Mouse (Mus musculus) natural killer cell, adult 2 months (primary cell): ENCODE results near the gene Gm17428.
"Not testable (repeated sequence)": the region's sequence is repeated elsewhere in the genome, so short reads cannot be mapped to it uniquely, and the experiment has no call there.

Experiments
- DNase-seq, 2 experiments: peaks; one replicate each; pipeline ENCODE4 v3.0.0; 2022; ENCODE audit warnings: low spot score in 2 of 2

The Gm17428 gene

GRCm38 (mm10) chr14:54951587-54951986, 25.1 kb upstream of the Gm17428 start:
- DNase-seq = no peak

- DNase-seq = no peak
Measured at GRCm38 (mm10) chr14:54953664-54954206, 23.0 kb upstream of the Gm17428 start.

GRCm38 (mm10) chr14:54954474-54954873, 22.3 kb upstream of the Gm17428 start:
- no peak for DNase-seq

GRCm38 (mm10) chr14:54955481-54955880, 21.3 kb upstream of the Gm17428 start:
- DNase-seq = no peak

- DNase-seq = no peak
Measured at GRCm38 (mm10) chr14:54956533-54956932, 20.2 kb upstream of the Gm17428 start.

GRCm38 (mm10) chr14:54958503-54958902, 18.2 kb upstream of the Gm17428 start:
- no peak for DNase-seq

- no peak for DNase-seq
Measured at GRCm38 (mm10) chr14:54959197-54959596, 17.5 kb upstream of the Gm17428 start.

GRCm38 (mm10) chr14:54959853-54960613, 16.7 kb upstream of the Gm17428 start:
- DNase-seq = not testable (repeated sequence)

- DNase-seq = no peak
Measured at GRCm38 (mm10) chr14:54960769-54961168, 16.0 kb upstream of the Gm17428 start.

- DNase-seq = no peak
Measured at GRCm38 (mm10) chr14:54961487-54961886, 15.2 kb upstream of the Gm17428 start.

GRCm38 (mm10) chr14:54962714-54963113, 14.0 kb upstream of the Gm17428 start:
- DNase-seq = no peak

- DNase-seq = no peak
Measured at GRCm38 (mm10) chr14:54963727-54964126, 13.0 kb upstream of the Gm17428 start.

GRCm38 (mm10) chr14:54965044-54965443, 11.7 kb upstream of the Gm17428 start:
- DNase-seq = no peak

GRCm38 (mm10) chr14:54965631-54966030, 11.1 kb upstream of the Gm17428 start:
- no peak for DNase-seq

- DNase-seq = no peak
Measured at GRCm38 (mm10) chr14:54966320-54966977, 10.3 kb upstream of the Gm17428 start, which contains the start of gene Myh6. Myh6 (minus strand) TSS chr14:54966927.

- no peak for DNase-seq
Measured at GRCm38 (mm10) chr14:54967874-54968273, 8.9 kb upstream of the Gm17428 start.

GRCm38 (mm10) chr14:54968344-54968743, 8.4 kb upstream of the Gm17428 start:
- DNase-seq = no peak

GRCm38 (mm10) chr14:54972786-54973185, 3.9 kb upstream of the Gm17428 start:
- DNase-seq = not testable (repeated sequence)

GRCm38 (mm10) chr14:54974068-54974791, 2.5 kb upstream of the Gm17428 start:
- no peak for DNase-seq

GRCm38 (mm10) chr14:54978664-54979063, 1.9 kb downstream of the Gm17428 start:
- DNase-seq = no peak

- no peak for DNase-seq
Measured at GRCm38 (mm10) chr14:54981934-54982333, 5.2 kb downstream of the Gm17428 start.

- DNase-seq = not testable (repeated sequence)
Measured at GRCm38 (mm10) chr14:54988350-54988874, 11.7 kb downstream of the Gm17428 start.
